Mouse (Mus musculus) embryonic facial prominence, embryonic 11.5 days (tissue): ENCODE data around the gene Olfr821. TPM values are rescaled to one million over a fixed set of nuclear protein-coding genes. Genes with fewer than 3 reads are reported as not detected.

Experiments used
- polyA plus RNA-seq: library from polyadenylated mRNA; unstranded; fragments of >200 nt; fragmentation: Nextera tagmentation; extraction: Ambion mirVana; gene quantifications from 2 replicates; pipeline ENCODE4 v1.2.1, GENCODE M21; 2014

The Olfr821 gene
- polyA plus RNA-seq, 1 experiment from 2014 or later, result not detected

Other genes with a start within 250 kb of the Olfr821 start
- not detected in 2 replicates for gene Olfr810, start 235.4 kb upstream of the Olfr821 start, polyA plus RNA-seq
- not detected in 2 replicates for gene Olfr811, start 226.0 kb upstream of the Olfr821 start, polyA plus RNA-seq
- not detected in 2 replicates for gene Olfr812, start 184.3 kb upstream of the Olfr821 start, polyA plus RNA-seq
- gene Olfr813, start 175.0 kb upstream of the Olfr821 start, polyA plus RNA-seq, result not detected in 2 replicates
- gene Olfr814, start 150.5 kb upstream of the Olfr821 start, polyA plus RNA-seq, result not detected in 2 replicates
- not detected in 2 replicates for gene Olfr815, start 124.5 kb upstream of the Olfr821 start, polyA plus RNA-seq
- not detected in 2 replicates for gene Olfr816, start 114.8 kb upstream of the Olfr821 start, polyA plus RNA-seq
- gene Olfr818, start 81.2 kb upstream of the Olfr821 start, polyA plus RNA-seq, result not detected in 2 replicates
- gene Olfr819, start 63.1 kb upstream of the Olfr821 start, polyA plus RNA-seq, result not detected in 2 replicates
- not detected in 2 replicates for gene Olfr247, start 54.2 kb upstream of the Olfr821 start, polyA plus RNA-seq
- gene Gm10310, start 45.3 kb upstream of the Olfr821 start, polyA plus RNA-seq, result not detected in 2 replicates
- not detected in 2 replicates for gene Olfr820, start 17.7 kb upstream of the Olfr821 start, polyA plus RNA-seq
- gene Olfr822, start 40.9 kb downstream of the Olfr821 start, polyA plus RNA-seq, result not detected in 2 replicates
- gene Olfr823, start 85.0 kb downstream of the Olfr821 start, polyA plus RNA-seq, result not detected in 2 replicates
- gene Olfr824, start 99.7 kb downstream of the Olfr821 start, polyA plus RNA-seq, result not detected in 2 replicates
- not detected in 2 replicates for gene Olfr825, start 136.4 kb downstream of the Olfr821 start, polyA plus RNA-seq
- gene Olfr826, start 153.8 kb downstream of the Olfr821 start, polyA plus RNA-seq, result not detected in 2 replicates
- gene Olfr827, start 184.1 kb downstream of the Olfr821 start, polyA plus RNA-seq, result 0.27 TPM in 1 of 2 replicates, not detected in the other
- 4.8 and 5.7 TPM in 2 replicates for gene Neurod4, start 249.9 kb downstream of the Olfr821 start, polyA plus RNA-seq